Mouse (Mus musculus): Measurements from ENCODE around the gene Polr2a. TPM values are rescaled to one million over a fixed set of nuclear protein-coding genes. Genes with fewer than 3 reads are reported as not detected.

Gene Polr2a
- polyA plus RNA-seq, 1 experiment: 23.2 TPM

DNA sequence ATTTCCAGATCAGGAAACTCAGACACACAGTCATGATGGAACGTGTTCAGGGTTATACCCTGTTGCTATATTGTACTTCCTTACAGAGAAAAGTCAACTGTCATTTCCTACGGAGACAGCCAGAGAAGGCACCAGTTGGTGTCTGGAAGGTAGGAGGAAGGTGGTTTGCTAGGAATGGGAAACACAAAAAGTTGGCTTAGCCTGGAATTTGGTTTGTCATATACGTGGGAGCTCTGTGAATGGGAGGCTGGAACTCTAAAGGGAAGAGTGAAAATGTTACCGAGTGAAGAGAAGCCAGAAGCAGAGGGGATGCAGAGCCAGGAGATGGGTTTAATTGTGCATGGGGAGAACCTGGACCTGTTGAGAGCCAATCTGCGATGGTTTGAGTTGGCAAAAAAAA, 33.0 kb upstream of the Polr2a start:
- H3K4me3 ChIP-seq (ENCODE audit: insufficient read depth, low read length): no peak overlapping the region
- H3K4me1 ChIP-seq (ENCODE audit: control insufficient read depth, insufficient read depth, low read length): no peaks in the 10 kb centered on the region; the same call in 1 of the 2 replicates
- TF ChIP-seq POLR2A (IDR thresholded peaks at IDR 0.05; ENCODE audit: extremely low read depth, insufficient read depth, low read length) (no peak), CTCF (IDR thresholded peaks at IDR 0.05; ENCODE audit: extremely low read depth, insufficient read depth, low read length) (no peak)
- H3K27ac ChIP-seq (ENCODE audit: insufficient read depth, low read length): no peak overlapping the region

DNA sequence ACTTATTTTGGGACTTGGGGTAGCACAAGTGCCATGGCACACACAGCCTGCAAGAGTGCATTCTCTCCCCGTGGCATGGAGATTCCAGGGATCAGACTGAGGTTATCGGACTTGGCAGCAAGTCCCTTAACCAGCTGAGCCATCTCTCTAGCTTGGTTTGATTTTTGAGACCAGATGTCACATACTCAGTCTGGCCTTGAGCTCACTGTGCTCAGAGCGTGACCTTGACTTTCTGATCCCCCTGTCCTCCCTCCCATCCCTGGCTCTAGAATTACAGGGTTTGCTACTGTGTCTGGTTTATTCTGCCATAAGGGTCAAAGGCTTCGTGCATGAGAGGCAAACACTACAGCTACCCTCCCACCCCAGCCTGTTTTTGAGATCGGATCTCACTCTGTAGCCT, 31.0 kb upstream of the Polr2a start:
- H3K4me3 ChIP-seq (ENCODE audit: insufficient read depth, low read length): no peak overlapping the region
- no peaks in the 10 kb centered on the region; the same call in 1 of the 2 replicates for H3K4me1 ChIP-seq (ENCODE audit: control insufficient read depth, insufficient read depth, low read length)
- TF ChIP-seq CTCF (IDR thresholded peaks at IDR 0.05; ENCODE audit: extremely low read depth, insufficient read depth, low read length) (no peak), POLR2A (IDR thresholded peaks at IDR 0.05; ENCODE audit: extremely low read depth, insufficient read depth, low read length) (no peak)
- H3K27ac ChIP-seq (ENCODE audit: insufficient read depth, low read length): no peak overlapping the region

DNA sequence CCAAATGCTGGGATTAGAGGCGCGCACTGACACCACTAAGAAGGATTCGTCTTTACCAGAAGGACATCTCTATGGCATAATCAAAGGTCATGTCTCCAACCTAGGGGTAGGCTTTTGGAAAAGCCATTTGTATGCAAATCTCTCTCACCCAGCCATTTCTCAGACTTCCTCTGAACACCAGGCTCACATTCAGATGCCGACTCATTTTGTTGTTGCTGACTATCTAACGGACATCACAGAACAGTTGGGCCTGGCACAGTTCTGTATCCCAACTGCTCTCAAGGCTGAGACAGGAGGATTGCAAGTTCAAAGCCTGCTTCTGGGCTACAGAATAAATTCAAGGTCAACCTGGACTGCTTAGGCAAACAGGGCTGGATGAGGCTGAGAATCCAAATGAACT, 28.9 kb upstream of the Polr2a start:
- TF ChIP-seq POLR2A (IDR thresholded peaks at IDR 0.05; ENCODE audit: extremely low read depth, insufficient read depth, low read length) (no peak), CTCF (IDR thresholded peaks at IDR 0.05; ENCODE audit: extremely low read depth, insufficient read depth, low read length) (no peak)
- Histone ChIP-seq H3K4me3 (ENCODE audit: insufficient read depth, low read length) (no peak overlapping the region), H3K27ac (ENCODE audit: insufficient read depth, low read length) (no peak overlapping the region), H3K4me1 (ENCODE audit: control insufficient read depth, insufficient read depth, low read length) (no peaks in the 10 kb centered on the region; the same call in 1 of the 2 replicates)

DNA sequence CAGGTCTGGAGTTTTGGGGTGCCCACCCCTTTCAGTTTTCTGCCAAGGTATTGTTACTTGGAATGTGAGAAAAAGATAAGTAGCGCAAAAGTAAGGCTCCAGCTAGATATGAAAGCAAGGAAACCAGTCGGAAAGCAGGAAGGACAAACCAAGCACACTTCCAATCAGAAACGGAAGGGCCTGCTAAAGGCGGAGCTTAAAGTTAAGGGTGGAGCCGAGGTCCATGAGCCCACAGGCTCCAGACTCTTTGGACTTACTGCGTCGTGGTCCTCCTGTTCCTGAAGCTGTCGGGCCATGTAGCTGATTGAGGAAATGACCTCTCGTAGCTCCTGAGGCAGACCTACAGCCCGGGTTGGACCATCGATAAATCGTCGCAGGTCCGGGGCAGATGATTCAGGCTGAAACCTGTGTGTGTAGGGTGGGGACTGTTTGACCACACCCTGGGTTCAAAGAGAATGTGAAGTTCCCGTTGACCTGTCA, 26.4 kb upstream of the Polr2a start:
- Histone ChIP-seq H3K4me3 (ENCODE audit: insufficient read depth, low read length) (no peak overlapping the region), H3K27ac (ENCODE audit: insufficient read depth, low read length) (no peak overlapping the region), H3K4me1 (ENCODE audit: control insufficient read depth, insufficient read depth, low read length) (no peaks in the 10 kb centered on the region)
- TF ChIP-seq POLR2A (IDR thresholded peaks at IDR 0.05; ENCODE audit: extremely low read depth, insufficient read depth, low read length): peak; percentile 28; the same call in 1 of the 2 replicates
- no peak for TF ChIP-seq CTCF (IDR thresholded peaks at IDR 0.05; ENCODE audit: extremely low read depth, insufficient read depth, low read length)

DNA sequence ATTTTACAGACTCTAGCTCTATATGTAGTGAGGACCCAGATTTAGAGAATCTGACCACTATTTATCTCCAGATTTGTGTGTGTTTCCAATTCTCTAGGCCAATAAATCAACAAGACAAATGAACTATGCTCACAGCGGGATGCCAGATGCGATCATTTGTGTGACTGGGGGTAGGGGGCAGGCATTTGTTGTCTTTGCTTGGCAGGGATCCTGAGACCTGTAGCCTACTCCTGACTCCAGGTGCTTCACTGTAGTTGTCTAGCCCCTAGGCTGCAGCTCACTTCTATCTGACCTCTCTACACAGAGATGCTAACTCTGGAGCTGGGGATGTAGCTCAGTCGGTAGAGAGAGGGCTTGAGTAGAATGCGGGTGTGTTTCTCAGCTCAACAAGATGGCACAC, 23.4 kb upstream of the Polr2a start:
- no peak for TF ChIP-seq POLR2A (IDR thresholded peaks at IDR 0.05; ENCODE audit: extremely low read depth, insufficient read depth, low read length)
- no peak for TF ChIP-seq CTCF (IDR thresholded peaks at IDR 0.05; ENCODE audit: extremely low read depth, insufficient read depth, low read length)
- no peaks in the 10 kb centered on the region for H3K4me1 ChIP-seq (ENCODE audit: control insufficient read depth, insufficient read depth, low read length)
- H3K4me3 ChIP-seq (ENCODE audit: insufficient read depth, low read length): no peak overlapping the region
- H3K27ac ChIP-seq (ENCODE audit: insufficient read depth, low read length): no peak overlapping the region

DNA sequence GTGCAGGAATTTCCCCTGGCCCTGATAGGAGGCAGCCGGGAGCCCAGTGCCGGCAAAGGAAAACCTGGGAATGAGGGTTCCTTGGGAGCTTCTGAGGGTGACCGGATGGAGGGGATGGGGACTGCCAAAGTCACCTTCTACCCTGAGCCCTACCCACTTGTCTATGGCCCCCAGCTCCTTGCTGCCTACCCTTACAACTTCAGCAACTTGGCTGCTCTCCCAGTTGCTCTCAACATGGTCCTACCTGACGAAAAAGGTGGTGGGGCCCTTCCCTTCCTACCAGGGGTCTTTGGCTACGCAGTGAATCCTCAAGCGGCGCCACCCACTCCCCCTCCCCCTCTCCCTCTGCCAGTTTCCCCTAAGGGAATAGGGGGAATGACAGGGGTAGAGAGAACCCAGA, 20.5 kb upstream of the Polr2a start:
- TF ChIP-seq POLR2A (IDR thresholded peaks at IDR 0.05; ENCODE audit: extremely low read depth, insufficient read depth, low read length): no peak
- TF ChIP-seq CTCF (IDR thresholded peaks at IDR 0.05; ENCODE audit: extremely low read depth, insufficient read depth, low read length): no peak
- Histone ChIP-seq H3K27ac (ENCODE audit: insufficient read depth, low read length) (no peak overlapping the region), H3K4me1 (ENCODE audit: control insufficient read depth, insufficient read depth, low read length) (no peaks in the 10 kb centered on the region), H3K4me3 (ENCODE audit: insufficient read depth, low read length) (no peak overlapping the region)

DNA sequence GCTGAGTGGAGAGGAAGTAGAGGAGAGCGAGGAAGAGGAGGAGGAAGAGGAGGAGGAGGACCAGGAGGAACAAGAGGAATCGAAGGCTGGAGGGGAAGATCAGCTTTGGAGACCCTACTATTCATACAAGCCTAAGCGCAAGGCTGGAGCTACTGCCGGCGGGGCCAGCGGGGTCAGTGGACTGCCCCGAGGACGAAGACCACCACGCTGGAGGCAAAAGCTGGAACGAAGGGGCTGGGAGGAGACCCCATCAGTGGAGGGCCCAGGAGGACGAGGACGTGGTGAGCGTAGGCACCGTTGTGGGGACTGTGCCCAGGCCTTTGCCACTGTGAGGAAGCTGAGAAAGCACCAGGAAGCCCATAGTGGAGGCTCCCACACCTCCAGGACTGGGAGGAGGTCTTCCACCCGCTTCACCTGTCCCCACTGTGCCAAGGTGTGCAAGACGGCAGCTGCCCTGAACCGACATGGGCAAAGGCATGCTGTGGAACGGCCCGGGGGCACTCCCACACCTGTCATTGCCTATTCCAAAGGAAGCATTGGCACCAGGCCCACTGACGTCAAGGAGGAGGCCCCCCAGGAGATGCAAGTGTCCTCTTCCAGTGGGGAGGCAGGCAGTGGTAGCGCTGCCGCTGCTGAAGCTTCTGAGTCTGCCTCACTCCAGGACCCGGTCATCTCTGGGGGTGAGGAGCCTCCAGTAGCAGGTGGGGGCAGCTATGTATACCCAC, 20.0 kb upstream of the Polr2a start:
- H3K27ac ChIP-seq (ENCODE audit: insufficient read depth, low read length): no peak overlapping the region
- TF ChIP-seq CTCF (IDR thresholded peaks at IDR 0.05; ENCODE audit: extremely low read depth, insufficient read depth, low read length): no peak
- no peak for TF ChIP-seq POLR2A (IDR thresholded peaks at IDR 0.05; ENCODE audit: extremely low read depth, insufficient read depth, low read length)
- H3K4me3 ChIP-seq (ENCODE audit: insufficient read depth, low read length): no peak overlapping the region
- H3K4me1 ChIP-seq (ENCODE audit: control insufficient read depth, insufficient read depth, low read length): no peaks in the 10 kb centered on the region

DNA sequence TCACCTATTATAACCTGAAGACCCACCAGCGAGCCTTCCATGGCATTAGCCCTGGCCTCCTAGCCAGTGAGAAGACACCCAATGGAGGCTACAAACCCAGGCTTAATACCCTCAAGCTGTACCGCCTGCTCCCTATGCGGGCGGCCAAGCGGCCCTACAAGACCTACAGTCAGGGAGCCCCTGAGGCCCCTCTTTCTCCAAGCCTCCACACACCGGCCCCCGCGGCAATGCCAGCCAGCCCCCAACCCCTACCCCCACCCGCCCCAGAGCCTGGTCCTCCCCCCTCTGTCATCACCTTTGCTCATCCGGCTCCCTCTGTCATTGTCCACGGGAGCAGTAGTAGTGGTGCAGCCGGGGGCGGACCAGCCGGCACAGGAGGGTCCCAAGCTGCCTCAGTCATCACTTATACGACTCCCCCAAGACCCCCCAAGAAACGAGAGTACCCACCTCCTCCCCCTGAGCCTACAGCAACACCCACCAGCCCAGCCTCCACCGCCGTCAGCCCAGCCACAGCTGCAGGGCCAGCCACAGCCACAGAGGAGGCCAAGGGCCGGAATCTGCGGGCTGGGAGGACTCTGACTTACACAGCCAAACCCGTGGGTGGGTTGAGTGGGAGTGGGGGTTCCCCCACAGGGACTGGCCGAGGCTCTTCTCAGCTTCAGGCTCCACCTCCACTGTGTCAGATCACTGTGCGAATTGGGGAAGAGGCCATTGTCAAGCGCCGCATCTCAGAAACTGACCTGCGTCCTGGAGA, 19.2 kb upstream of the Polr2a start:
- Histone ChIP-seq H3K4me1 (ENCODE audit: control insufficient read depth, insufficient read depth, low read length) (no peaks in the 10 kb centered on the region), H3K27ac (ENCODE audit: insufficient read depth, low read length) (no peak overlapping the region), H3K4me3 (ENCODE audit: insufficient read depth, low read length) (no peak overlapping the region)
- TF ChIP-seq POLR2A (IDR thresholded peaks at IDR 0.05; ENCODE audit: extremely low read depth, insufficient read depth, low read length) (no peak), CTCF (IDR thresholded peaks at IDR 0.05; ENCODE audit: extremely low read depth, insufficient read depth, low read length) (no peak)

DNA sequence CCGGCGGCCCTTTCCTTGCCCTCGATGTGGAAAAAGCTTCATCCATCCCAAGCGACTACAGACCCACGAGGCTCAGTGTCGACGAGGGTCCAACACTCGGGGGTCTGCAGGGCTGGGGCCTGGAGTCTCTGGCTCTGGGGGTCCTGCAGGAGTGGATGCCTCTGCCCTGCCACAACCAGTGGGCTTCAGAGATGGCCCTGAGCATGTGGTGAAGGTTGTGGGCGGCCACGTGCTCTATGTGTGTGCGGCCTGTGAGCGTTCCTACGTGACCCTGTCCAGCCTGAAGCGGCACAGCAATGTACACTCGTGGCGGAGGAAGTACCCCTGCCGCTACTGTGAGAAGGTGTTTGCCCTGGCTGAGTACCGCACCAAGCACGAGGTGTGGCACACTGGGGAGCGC, 18.1 kb upstream of the Polr2a start:
- Histone ChIP-seq H3K4me3 (ENCODE audit: insufficient read depth, low read length) (no peak overlapping the region), H3K27ac (ENCODE audit: insufficient read depth, low read length) (no peak overlapping the region), H3K4me1 (ENCODE audit: control insufficient read depth, insufficient read depth, low read length) (no peaks in the 10 kb centered on the region)
- TF ChIP-seq POLR2A (IDR thresholded peaks at IDR 0.05; ENCODE audit: extremely low read depth, insufficient read depth, low read length): no peak
- TF ChIP-seq CTCF (IDR thresholded peaks at IDR 0.05; ENCODE audit: extremely low read depth, insufficient read depth, low read length): no peak

DNA sequence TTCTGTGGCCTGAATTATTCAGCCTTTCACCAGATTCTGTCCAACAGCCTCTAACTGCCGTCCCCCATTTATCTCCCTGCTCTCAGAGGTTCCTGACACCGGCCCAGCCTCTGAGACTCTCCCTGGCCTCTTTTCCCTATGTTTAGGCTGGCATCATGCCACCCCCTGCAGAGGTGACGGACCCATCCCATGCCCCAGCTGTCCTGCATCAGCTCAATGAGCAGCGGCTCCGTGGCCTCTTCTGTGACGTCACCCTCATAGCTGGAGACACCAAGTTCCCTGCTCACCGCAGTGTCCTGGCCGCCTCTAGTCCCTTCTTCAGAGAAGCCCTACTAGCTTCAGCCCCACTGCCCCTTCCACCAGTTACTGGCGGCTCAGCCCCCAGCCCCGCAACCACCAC, 17.3 kb upstream of the Polr2a start:
- TF ChIP-seq POLR2A (IDR thresholded peaks at IDR 0.05; ENCODE audit: extremely low read depth, insufficient read depth, low read length) (no peak), CTCF (IDR thresholded peaks at IDR 0.05; ENCODE audit: extremely low read depth, insufficient read depth, low read length) (no peak)
- H3K27ac ChIP-seq (ENCODE audit: insufficient read depth, low read length): no peak overlapping the region
- no peaks in the 10 kb centered on the region for H3K4me1 ChIP-seq (ENCODE audit: control insufficient read depth, insufficient read depth, low read length)
- no peak overlapping the region for H3K4me3 ChIP-seq (ENCODE audit: insufficient read depth, low read length)

All from cortical plate, adult 2 months (tissue).